Mouse (Mus musculus): Measurements from ENCODE around the gene Ifna15.
"Not testable (repeated sequence)": the region's sequence is repeated elsewhere in the genome, so short reads cannot be mapped to it uniquely, and the experiment has no call there.

Ifna15 gene

DNA sequence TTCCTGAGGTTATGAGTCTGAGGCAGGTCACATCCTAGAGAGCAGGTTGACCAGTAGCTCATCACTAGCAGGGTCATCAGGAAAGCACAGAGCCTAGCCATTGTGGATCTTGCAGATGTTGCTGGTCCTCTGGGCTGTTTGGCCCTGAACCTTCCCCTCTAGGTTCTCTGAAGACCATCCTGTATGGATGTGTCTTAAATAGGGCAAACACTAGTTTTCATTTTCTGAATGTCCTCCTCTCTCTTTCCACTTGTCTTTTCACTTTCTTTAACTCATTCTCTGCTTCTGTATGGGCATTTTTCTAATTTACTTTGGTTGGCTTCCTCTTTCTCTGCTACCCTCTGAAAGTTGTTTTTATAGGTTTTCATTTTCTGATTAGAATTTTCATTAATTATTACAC lies at the start of gene Ifna15:
Gene Ifna15, minus strand, starts transcription at position 101 of the 400 bp plus-strand sequence.
- DNase-seq (ENCODE audit: low read depth, low spot score), result not testable (repeated sequence)

DNA sequence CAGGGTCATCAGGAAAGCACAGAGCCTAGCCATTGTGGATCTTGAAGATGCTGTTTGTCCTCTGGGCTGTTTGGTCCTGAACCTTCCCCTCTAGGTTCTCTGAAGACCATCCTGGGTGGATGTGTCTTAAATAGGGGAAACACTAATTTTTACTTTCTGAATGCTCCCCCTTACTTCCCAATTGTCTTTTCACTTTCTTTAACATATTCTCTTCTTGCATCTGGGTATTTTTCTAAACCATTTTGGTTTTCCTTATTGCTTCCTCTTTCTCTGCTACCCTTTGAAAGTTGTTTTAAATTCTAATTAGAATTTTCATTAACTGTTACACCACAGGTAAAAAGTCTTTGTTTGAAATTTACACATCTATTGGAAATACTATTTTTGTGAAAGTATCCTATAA lies 45.2 kb upstream of the Ifna15 start, which contains the start of gene Ifna12:
Gene Ifna12, minus strand, starts transcription at position 101 of the 400 bp plus-strand sequence.
- DNase-seq (ENCODE audit: low read depth, low spot score), result no peak

GRCm38 (mm10) chr4:88592285-88592684 lies 34.2 kb upstream of the Ifna15 start, which contains the start of gene Ifna9:
Gene Ifna9 (minus strand): TSS chr4:88592385.
- no peak for DNase-seq (ENCODE audit: low read depth, low spot score)

DNA sequence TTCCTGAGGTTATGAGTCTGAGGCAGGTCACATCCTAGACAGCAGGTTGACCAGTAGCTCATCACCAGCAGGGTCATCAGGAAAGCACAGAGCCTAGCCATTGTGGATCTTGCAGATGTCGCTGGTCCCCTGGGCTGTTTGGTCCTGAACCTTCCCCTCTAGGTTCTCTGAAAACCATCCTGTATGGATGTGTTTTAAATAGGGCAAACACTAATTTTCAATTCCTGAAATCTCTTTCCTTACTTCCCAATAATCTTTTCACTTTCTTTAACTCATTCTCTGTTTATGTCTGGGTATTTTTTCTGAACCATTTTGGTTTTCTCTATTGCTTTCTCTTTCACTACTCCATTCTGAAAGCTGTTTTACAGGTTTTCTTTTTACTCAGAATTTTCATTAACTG lies 13.7 kb upstream of the Ifna15 start, which contains the start of gene Ifna14:
Gene Ifna14, minus strand, starts transcription at position 101 of the 400 bp plus-strand sequence.
- no peak for DNase-seq (ENCODE audit: low read depth, low spot score)

GRCm38 (mm10) chr4:88561791-88562190 lies 3.7 kb upstream of the Ifna15 start:
- no peak for DNase-seq (ENCODE audit: low read depth, low spot score)

- peak; percentile 61 for DNase-seq (ENCODE audit: low read depth, low spot score)
Observed at GRCm38 (mm10) chr4:88550161-88550945, 7.7 kb downstream of the Ifna15 start.

DNA sequence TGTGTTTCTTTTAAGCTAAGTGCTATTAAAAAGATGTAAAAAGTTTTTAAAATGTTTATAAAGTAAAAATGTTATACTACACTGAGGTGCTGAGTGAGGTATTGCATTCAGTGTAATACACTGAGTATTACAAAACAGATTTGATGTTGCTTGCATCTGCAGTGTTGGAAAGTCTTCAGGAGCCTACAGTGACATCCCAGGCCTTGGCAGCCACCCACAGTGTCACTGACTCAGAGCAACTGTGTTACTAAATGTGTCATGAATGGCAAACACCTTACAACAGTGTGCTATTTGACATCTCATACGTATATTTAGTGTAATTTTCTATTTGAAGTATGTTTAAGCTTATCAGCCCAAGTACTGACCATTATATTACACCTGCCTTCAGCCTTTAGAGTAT lies 10.1 kb downstream of the Ifna15 start:
- no peak for DNase-seq (ENCODE audit: low read depth, low spot score)

GRCm38 (mm10) chr4:88543649-88544234 lies 14.3 kb downstream of the Ifna15 start:
- DNase-seq (ENCODE audit: low read depth, low spot score), result peak; percentile 79

DNA sequence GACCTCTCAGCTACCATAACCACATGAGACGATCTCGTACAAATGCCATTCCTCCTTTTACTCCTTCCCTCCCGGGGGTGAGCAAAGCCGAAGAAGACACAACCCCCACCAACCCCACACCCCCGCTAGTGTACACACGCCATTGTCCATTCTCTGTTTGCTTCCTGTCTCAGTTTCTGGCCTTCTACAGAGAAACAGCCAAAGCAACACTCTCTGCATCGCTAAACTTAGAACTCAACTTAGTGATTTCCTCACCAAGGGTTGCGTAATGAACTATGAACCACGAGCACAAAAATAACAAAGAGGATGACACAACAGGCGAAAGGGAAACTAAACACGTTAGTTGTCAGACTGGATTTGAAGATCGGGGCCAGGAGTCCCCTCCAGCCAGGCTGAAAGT lies 20.7 kb downstream of the Ifna15 start:
- DNase-seq (ENCODE audit: low read depth, low spot score), result no peak

- DNase-seq (ENCODE audit: low read depth, low spot score), result no peak
Observed at GRCm38 (mm10) chr4:88536640-88537039, 21.4 kb downstream of the Ifna15 start.

DNA sequence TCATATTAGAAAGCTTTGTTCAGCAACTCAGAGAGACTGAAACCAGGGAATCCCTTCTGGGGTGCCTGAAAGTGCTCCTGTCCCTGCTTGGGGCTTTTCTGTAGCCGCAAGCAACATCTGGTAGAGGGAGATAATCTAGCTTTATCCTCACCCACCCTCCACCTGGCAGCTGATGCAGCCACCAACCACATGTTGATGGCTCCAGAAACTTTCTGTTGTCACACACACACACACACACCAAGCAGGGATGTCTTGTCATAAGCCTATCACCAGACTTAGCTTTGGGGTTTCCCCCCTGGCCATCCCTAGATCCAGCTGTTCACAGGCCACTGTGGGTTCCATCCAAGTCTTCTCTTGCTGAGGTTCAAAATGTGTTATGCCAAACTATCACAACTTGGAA lies 22.3 kb downstream of the Ifna15 start:
- DNase-seq (ENCODE audit: low read depth, low spot score), result no peak

- no peak for DNase-seq (ENCODE audit: low read depth, low spot score)
Observed at GRCm38 (mm10) chr4:88534903-88535302, 23.1 kb downstream of the Ifna15 start.

DNA sequence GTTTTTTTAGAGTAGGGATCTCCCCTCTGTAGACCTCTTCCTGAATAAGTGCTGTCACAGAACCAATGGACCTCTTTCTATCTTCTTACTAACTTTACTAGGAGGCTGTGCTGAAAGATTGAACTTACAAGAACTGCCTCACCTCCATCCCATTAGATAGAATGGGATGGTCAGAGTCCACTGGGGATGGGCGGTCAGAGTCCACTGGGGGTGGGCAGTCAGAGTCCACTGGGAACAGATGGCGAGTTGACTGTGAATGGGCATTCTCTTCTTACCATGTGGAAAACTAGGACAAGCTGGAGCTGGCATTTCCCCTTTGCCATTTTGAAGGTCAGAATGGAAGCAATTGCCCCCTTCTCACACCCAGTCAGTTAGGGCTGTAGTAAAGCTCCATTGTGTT lies 24.5 kb downstream of the Ifna15 start:
- DNase-seq (ENCODE audit: low read depth, low spot score), result no peak

DNA sequence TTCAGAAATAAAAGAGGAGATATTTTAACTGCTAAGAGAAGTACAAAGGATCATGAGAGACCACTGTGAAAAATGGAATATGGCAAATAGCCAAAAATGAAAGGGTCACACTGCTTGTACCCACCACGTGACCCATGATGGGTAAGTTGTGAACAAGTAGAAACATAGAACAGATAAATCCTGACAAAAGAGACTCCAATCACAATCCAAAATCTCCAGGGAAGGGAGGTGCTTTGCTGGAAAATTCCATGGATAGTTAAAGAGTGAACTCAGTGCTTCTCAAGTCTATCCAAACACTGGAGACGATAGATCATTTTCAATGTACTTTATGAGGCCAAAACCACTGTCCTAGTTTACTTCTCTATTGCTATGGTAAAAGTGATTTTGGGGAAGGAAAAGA lies 27.2 kb downstream of the Ifna15 start:
- DNase-seq (ENCODE audit: low read depth, low spot score), result no peak

DNA sequence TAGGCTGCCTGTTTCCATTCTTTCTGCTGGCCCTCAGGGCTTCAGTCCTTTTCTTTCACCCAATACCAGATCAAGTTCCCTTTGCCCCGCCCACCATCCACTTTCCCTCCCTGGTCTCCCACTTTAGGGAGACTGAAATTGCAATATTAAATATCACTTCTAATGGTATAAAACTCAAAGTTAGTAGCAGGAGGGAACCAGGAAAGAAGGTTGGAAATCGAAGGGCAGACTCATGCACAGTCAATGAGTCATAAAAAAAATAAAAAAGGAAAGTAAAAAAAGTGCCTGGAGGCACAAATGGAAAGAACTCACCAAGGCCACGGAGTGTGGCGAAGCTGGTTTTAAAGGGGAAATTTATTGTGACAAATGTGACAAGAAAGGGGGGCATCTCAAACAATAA lies 27.8 kb downstream of the Ifna15 start:
- no peak for DNase-seq (ENCODE audit: low read depth, low spot score)

- DNase-seq (ENCODE audit: low read depth, low spot score), result no peak
Observed at GRCm38 (mm10) chr4:88526379-88527049, 31.5 kb downstream of the Ifna15 start.

- DNase-seq (ENCODE audit: low read depth, low spot score), result no peak
Observed at GRCm38 (mm10) chr4:88525393-88525792, 32.7 kb downstream of the Ifna15 start.

GRCm38 (mm10) chr4:88523241-88523640 lies 34.8 kb downstream of the Ifna15 start:
- no peak for DNase-seq (ENCODE audit: low read depth, low spot score)

- no peak for DNase-seq (ENCODE audit: low read depth, low spot score)
Observed at GRCm38 (mm10) chr4:88522674-88523073, 35.4 kb downstream of the Ifna15 start, which contains the start of gene Ifnb1. Gene Ifnb1 (minus strand): TSS chr4:88522774.

GRCm38 (mm10) chr4:88517957-88518356 lies 40.1 kb downstream of the Ifna15 start:
- DNase-seq (ENCODE audit: low read depth, low spot score), result no peak

- no peak for DNase-seq (ENCODE audit: low read depth, low spot score)
Observed at GRCm38 (mm10) chr4:88515711-88516211, 42.3 kb downstream of the Ifna15 start.

DNA sequence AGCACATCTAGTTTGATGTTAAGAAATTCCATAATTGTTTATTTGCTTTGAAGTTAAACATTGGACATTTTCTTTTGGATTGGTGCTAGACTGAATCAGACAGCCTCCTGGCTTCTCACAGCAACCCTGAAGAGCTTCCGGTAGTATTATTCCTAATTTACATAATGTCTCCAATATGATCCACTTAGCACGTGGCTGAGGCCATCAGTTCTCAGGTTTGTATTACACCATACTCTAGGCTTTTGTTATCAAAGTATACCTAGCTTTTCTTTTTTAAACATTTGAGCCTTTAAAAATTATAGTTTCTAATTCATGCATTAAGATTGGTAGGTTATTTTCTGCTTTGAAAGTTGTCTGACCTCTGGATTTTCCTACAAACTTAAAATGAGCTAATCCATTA lies 42.8 kb downstream of the Ifna15 start:
- DNase-seq (ENCODE audit: low read depth, low spot score), result no peak
